Mouse (Mus musculus) embryonic facial prominence, embryonic 13.5 days (tissue): Measurements from ENCODE around the gene Mertk. TPM values are rescaled to one million over a fixed set of nuclear protein-coding genes. Genes with fewer than 3 reads are reported as not detected.
A peak's percentile ranks its signal among the peaks of the same experiment; 100 is the strongest.

Experiments used
- ATAC-seq: fragments of 200-750 bp; cut with Nextera tagmentation; 2 replicates; pipeline ENCODE4 v1.8.0; 2017; ENCODE audit warnings: low read depth; ENCODE audit not compliant: insufficient number of reproducible peaks, insufficient read depth, low FRiP score, low TSS enrichment
- H3K27ac ChIP-seq: fragments of 300-500 bp; sonication (generic); 2 replicates; pipeline ENCODE4 v1.5.1; 2015; ENCODE audit warnings: moderate library complexity, mild to moderate bottlenecking, inconsistent platforms
- H3K27me3 ChIP-seq: fragments of 300-500 bp; sonication (generic); 2 replicates; pipeline ENCODE4 v1.6.1; 2015; ENCODE audit warnings: mild to moderate bottlenecking, inconsistent platforms
- H3K36me3 ChIP-seq: fragments of 300-500 bp; sonication (generic); 2 replicates; pipeline ENCODE4 v1.6.1; 2015; ENCODE audit warnings: mild to moderate bottlenecking, inconsistent platforms
- H3K4me1 ChIP-seq: fragments of 300-500 bp; sonication (generic); 2 replicates; pipeline ENCODE4 v1.6.1; 2015; ENCODE audit warnings: inconsistent platforms
- H3K4me2 ChIP-seq: fragments of 300-500 bp; sonication (generic); 2 replicates; pipeline ENCODE4 v1.6.1; 2015; ENCODE audit warnings: moderate library complexity, mild to moderate bottlenecking, inconsistent platforms
- H3K4me3 ChIP-seq: fragments of 300-500 bp; sonication (generic); 2 replicates; pipeline ENCODE4 v1.5.1; 2015; ENCODE audit warnings: mild to moderate bottlenecking, inconsistent platforms
- H3K9ac ChIP-seq: fragments of 300-500 bp; sonication (generic); 2 replicates; pipeline ENCODE4 v1.6.1; 2015; ENCODE audit warnings: mild to moderate bottlenecking, inconsistent platforms
- H3K9me3 ChIP-seq: fragments of 300-500 bp; sonication (generic); 2 replicates; pipeline ENCODE4 v1.6.1; 2016; ENCODE audit warnings: inconsistent platforms
- WGBS: fragments of 180-500 bp; shearing (Covaris S2); methylation state at CpG from one replicate; pipeline ENCODE4 v1.1.7; 2015; ENCODE audit warnings: mixed read lengths; 5-methylcytosine and 5-hydroxymethylcytosine counted together
- polyA plus RNA-seq: library from polyadenylated mRNA; unstranded; fragments of >200 nt; fragmentation: Nextera tagmentation; extraction: Ambion mirVana; gene quantifications from 2 replicates; pipeline ENCODE4 v1.2.1, GENCODE M21; 2015

The Mertk gene
- polyA plus RNA-seq, 1 experiment from 2014 or later = 12.1 TPM

DNA sequence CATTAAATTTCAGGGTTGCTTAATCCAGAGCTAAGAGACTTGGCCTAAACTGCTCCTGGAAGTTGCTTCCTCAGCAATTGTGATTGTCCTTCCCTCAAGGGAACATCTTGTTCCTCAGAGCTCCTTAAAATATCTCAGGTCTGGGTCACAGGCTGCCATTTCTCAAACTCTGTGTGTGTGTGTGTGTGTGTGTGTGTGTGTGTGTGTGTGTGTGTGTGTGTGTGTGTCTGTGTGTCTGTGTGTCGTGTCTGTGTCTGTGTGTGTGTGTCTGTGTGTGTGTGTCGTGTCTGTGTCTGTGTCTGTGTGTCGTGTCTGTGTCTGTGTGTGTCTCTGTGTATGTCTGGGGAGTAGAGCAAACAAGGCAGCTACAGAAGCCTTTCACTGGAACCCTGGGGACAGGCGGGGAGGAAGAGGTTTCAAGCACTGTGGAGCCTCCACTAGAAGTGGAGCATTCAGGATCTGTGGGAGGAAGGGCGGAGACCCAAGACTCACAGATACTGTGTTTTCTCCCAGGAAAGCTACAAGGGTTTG is 47.9 kb downstream of the Mertk start:
- Histone ChIP-seq H3K36me3 (peaks cover 40% of the 10 kb centered on the region), H3K27me3 (no peaks in the 10 kb centered on the region), H3K9me3 (no peaks in the 10 kb centered on the region), H3K4me3 (no peak overlapping the region), H3K27ac (peak overlapping the region; percentile 73; the same call in 1 of the 2 replicates), H3K4me1 (peaks cover 47% of the 10 kb centered on the region), H3K9ac (no peak overlapping the region), H3K4me2 (peak overlapping the region; percentile 7; the same call in 1 of the 2 replicates)
- no peak for ATAC-seq
- 63% methylated on average over 5 of the region's 5 CpGs for WGBS

DNA sequence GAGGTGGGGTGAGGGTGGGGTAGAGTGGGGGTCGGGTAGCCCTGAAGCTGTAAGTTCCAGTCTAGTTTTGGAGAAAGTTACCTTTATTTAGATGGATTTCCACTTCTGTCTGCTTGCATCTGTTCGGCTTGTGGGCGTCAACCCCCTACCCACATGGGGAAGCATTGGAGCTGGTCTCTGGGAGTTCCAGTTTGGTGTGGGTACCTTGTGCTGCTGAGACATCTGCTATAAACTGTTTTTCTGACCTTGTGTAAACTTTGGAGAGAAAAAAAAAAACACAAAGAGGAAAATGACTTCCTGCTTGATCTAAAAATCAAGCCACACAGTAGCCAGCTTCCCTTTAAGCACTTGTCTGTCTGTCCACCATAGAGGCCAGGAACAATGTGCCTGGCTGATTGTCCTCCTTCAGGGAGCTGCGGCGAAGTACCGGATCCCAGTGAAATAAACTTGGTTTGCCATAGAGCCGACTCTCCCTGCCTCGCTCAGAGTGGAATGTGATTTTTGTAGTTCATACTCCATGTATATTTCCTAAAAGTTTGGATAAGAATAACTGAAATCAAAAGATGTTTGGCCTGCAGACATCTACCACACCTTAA is 48.8 kb downstream of the Mertk start:
- ATAC-seq = no peak
- Histone ChIP-seq H3K36me3 (peaks cover 44% of the 10 kb centered on the region), H3K9ac (no peak overlapping the region), H3K27ac (peak overlapping the region; percentile 73; the same call in 1 of the 2 replicates), H3K27me3 (no peaks in the 10 kb centered on the region), H3K4me2 (no peak overlapping the region), H3K9me3 (no peaks in the 10 kb centered on the region), H3K4me1 (peaks cover 47% of the 10 kb centered on the region), H3K4me3 (no peak overlapping the region)
- 69% methylated on average over 8 of the region's 8 CpGs for WGBS

DNA sequence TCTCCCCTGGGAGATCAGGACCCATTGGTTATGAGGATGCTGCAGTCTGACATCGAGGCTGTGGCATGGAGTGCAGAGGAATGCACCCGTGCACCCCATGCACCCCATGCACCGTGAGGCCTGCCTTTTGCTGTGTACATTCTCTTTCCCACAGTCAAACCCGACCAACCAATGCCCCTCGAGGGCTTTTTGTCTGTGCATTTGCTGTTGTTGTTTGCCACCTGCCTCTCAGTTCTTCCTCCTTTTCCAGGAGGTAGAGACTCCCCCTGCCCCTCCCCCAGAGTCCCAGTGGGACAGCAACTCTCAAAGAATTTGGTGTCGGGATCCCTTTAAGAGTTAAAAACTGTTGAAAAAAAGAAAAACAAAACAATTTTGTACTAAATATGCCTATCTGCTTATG is 49.4 kb downstream of the Mertk start:
- Histone ChIP-seq H3K9me3 (no peaks in the 10 kb centered on the region), H3K4me2 (no peak overlapping the region), H3K27me3 (no peaks in the 10 kb centered on the region), H3K4me3 (no peak overlapping the region), H3K9ac (no peak overlapping the region), H3K4me1 (peaks cover 50% of the 10 kb centered on the region), H3K36me3 (peaks cover 42% of the 10 kb centered on the region), H3K27ac (no peak overlapping the region)
- no peak for ATAC-seq
- 55% methylated on average over 6 of the region's 6 CpGs for WGBS

DNA sequence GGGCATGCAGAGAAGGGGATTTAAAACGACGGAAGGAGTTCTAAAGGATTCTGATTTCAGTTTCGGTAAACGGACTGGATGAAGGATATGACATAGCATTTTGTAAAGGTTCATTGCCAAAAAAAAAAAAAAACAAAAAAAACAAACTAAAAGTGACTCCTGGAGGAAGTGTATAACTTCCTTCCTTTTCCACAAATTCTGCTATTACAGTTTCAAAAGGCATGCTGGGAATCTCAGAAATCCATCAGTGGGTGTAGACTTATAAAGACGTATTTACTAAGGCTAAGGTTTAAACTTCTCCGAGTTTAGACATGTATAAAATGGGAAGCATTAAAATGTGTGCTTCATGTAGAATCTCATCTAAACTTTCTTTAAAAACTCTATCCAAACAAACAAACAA is 52.3 kb downstream of the Mertk start:
- no peak overlapping the region for H3K4me3 ChIP-seq
- no peak for ATAC-seq
- peaks cover 46% of the 10 kb centered on the region for H3K36me3 ChIP-seq
- H3K9me3 ChIP-seq = no peaks in the 10 kb centered on the region
- no peak overlapping the region for H3K4me2 ChIP-seq
- H3K9ac ChIP-seq = no peak overlapping the region
- H3K27ac ChIP-seq = no peak overlapping the region
- H3K27me3 ChIP-seq = no peaks in the 10 kb centered on the region
- WGBS = 79% methylated on average over 6 of the region's 6 CpGs
- peaks cover 28% of the 10 kb centered on the region for H3K4me1 ChIP-seq

DNA sequence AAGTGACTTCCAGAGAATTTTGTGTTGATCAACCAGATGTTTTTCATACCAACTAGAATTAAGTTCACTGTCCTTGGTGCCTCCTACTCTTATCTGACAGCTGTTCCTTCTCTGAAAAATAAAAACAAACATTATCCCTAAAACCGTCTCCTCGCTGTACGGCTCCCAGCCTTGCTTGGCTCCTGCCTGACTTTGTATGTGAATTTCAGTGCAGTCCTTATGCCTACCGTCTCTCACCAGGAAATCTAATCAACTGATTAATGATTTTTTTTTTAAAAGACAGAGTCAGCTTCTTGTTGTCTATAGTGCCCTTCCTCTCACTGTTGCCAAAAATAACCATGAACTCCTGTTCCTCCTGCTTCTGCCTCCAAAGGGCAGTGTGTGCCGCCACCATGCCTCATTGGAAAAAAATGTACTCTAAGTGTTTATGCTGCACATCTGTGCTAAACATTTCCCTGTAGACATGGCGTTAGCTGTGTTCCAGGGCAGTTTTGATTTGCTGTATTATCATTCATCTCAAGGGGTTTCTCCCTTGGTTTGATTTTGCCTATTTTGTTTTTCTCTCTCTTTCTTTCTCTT is 54.6 kb downstream of the Mertk start:
- Histone ChIP-seq H3K9ac (no peak overlapping the region), H3K4me2 (no peak overlapping the region), H3K36me3 (peaks cover 65% of the 10 kb centered on the region), H3K4me1 (peaks cover 8% of the 10 kb centered on the region), H3K27ac (no peak overlapping the region), H3K27me3 (no peaks in the 10 kb centered on the region), H3K4me3 (no peak overlapping the region), H3K9me3 (no peaks in the 10 kb centered on the region)
- 42% methylated on average over 6 of the region's 6 CpGs for WGBS
- no peak for ATAC-seq

DNA sequence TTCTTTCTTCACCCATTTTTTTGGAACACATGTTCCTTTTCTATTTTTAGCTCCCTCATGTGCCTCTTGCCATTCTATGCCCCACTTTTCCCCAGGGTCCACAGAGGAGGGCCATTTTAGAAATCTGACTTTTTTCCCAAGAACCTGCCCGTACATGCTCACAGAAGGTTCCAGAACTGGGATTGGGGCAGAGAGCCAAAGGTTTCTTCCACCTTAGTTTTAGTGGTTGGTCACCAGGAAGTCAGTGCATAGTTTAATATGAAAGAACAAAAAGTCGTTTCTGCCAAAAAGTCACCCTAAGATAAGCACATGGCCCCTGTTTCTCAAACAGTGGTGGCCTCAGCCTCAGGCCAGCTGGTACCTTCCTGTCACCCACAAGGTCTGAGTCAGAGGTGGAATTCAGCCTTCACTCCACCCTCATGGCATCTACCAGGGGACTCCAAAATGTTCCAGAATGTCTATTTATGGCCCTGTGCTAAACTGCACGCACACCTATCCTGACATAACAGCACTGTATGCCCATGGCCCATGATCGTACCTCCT is 56.5 kb downstream of the Mertk start:
- no peaks in the 10 kb centered on the region for H3K27me3 ChIP-seq
- H3K4me1 ChIP-seq = peaks cover 8% of the 10 kb centered on the region
- H3K4me3 ChIP-seq = no peak overlapping the region
- H3K9me3 ChIP-seq = no peaks in the 10 kb centered on the region
- H3K36me3 ChIP-seq = peaks cover 70% of the 10 kb centered on the region
- no peak overlapping the region for H3K27ac ChIP-seq
- WGBS = 77% methylated on average over 4 of the region's 4 CpGs
- H3K9ac ChIP-seq = no peak overlapping the region
- H3K4me2 ChIP-seq = no peak overlapping the region
- ATAC-seq = no peak

DNA sequence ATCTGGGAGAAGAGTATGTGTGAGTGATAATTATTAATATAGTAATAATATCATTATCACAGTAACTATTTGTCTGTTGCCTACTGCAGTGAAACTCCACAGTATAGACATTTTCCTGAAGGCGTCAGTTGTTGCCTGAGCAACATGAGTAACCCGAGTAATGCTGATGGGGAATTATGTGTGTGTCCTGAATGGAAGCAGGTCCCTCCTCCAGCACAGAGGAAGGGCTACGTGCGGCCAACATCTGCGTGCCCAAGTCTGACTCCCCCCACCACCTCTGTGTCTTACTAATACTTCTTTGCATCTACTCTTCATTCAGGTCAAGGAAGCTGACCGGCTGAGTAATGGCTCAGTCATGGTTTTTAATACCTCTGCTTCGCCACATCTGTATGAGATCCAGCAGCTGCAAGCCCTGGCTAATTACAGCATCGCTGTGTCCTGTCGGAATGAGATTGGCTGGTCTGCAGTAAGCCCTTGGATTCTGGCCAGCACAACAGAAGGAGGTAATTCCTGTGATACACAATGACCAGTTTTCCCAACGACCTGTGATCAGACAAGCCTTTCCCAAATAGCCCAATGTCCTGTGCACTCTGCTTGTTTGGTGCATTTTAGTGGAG is 60.1 kb downstream of the Mertk start:
- 54% methylated on average over 10 of the region's 10 CpGs for WGBS
- no peak for ATAC-seq
- H3K4me1 ChIP-seq = no peaks in the 10 kb centered on the region
- no peak overlapping the region for H3K27ac ChIP-seq
- no peak overlapping the region for H3K9ac ChIP-seq
- no peaks in the 10 kb centered on the region for H3K27me3 ChIP-seq
- H3K36me3 ChIP-seq = peaks cover 77% of the 10 kb centered on the region
- no peaks in the 10 kb centered on the region for H3K9me3 ChIP-seq
- H3K4me3 ChIP-seq = no peak overlapping the region
- no peak overlapping the region for H3K4me2 ChIP-seq

DNA sequence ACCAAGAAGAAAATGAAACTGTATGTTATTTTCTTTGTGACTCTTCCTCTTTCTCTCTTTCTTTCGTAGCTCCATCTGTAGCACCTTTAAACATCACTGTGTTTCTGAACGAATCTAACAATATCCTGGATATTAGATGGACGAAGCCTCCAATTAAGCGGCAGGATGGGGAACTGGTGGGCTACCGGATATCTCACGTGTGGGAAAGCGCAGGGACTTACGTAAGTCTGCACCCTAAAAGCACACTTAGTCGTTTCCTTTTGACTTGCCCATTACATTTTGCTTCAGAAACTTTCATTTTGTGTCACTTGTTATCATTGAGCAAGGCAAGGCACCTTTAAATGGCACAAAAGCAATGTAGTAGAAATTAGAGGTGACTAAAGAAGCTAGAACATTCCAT is 63.3 kb downstream of the Mertk start:
- H3K4me3 ChIP-seq = no peak overlapping the region
- H3K4me2 ChIP-seq = no peak overlapping the region
- 95% methylated on average over 9 of the region's 9 CpGs for WGBS
- ATAC-seq = no peak
- H3K9ac ChIP-seq = no peak overlapping the region
- H3K4me1 ChIP-seq = no peaks in the 10 kb centered on the region
- peaks cover 68% of the 10 kb centered on the region for H3K36me3 ChIP-seq
- no peak overlapping the region for H3K27ac ChIP-seq
- no peaks in the 10 kb centered on the region for H3K27me3 ChIP-seq
- no peaks in the 10 kb centered on the region for H3K9me3 ChIP-seq

DNA sequence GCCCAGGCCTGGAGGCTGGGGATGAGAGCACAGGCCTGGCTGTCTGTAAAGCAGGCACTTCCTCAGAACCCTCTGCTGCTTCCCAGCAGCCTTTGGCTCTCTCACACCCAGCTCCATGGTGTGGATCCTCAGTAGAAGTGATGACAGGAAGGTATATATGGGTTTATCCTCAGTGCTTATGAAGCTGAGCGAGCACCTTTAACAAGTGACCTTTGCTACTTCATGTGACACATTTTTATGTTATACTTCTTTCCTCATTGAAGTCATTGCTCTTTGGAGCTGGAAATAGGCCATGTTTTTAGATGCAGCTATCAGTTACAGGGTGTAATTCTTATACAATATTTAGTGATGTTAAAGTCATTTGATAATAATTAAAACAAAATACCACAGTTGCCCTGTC is 67.0 kb downstream of the Mertk start:
- H3K4me2 ChIP-seq = no peak overlapping the region
- no peaks in the 10 kb centered on the region for H3K27me3 ChIP-seq
- no peak overlapping the region for H3K27ac ChIP-seq
- no peaks in the 10 kb centered on the region for H3K9me3 ChIP-seq
- H3K4me1 ChIP-seq = no peaks in the 10 kb centered on the region
- peaks cover 64% of the 10 kb centered on the region for H3K36me3 ChIP-seq
- no peak overlapping the region for H3K9ac ChIP-seq
- no peak for ATAC-seq
- H3K4me3 ChIP-seq = no peak overlapping the region
- WGBS = 91% methylated on average over 1 of the region's 1 CpGs

DNA sequence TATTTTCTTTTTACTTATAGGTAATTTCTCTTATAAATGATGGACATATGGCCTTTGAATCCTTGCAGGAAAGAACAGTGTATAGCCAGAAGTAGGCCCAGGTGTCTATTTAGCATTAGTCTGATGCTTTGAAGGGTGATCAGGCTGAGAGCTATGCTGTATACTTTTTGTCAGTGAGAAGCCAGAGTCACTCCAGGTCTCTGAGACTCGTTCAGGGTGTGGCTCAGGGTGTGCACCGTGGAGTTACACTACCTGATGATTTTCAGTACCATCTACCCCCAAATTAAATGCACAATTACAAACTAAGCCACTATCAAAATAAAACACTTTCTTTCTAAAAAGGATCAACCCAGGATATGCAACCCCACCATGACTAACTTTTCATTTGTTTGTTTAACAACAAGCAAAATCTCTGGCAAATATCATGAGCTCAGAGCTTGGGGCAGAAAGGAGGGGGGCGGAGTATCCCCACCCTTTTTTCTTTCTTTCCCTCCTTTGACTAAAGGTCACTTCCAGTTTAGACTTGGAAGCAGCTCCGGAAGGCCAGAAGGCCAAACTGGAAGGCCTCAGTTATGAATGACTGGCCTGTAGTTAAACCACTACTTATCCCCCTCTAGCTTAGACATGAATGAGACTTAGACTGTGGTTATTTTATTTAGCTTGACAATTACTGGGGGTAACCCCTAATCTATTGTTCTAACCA is 69.9 kb downstream of the Mertk start:
- H3K4me2 ChIP-seq = no peak overlapping the region
- WGBS = 68% methylated on average over 4 of the region's 4 CpGs
- H3K36me3 ChIP-seq = peaks cover 51% of the 10 kb centered on the region
- no peak overlapping the region for H3K9ac ChIP-seq
- H3K27me3 ChIP-seq = no peaks in the 10 kb centered on the region
- no peak overlapping the region for H3K27ac ChIP-seq
- H3K4me1 ChIP-seq = no peaks in the 10 kb centered on the region
- H3K9me3 ChIP-seq = no peaks in the 10 kb centered on the region
- no peak overlapping the region for H3K4me3 ChIP-seq
- ATAC-seq = no peak

DNA sequence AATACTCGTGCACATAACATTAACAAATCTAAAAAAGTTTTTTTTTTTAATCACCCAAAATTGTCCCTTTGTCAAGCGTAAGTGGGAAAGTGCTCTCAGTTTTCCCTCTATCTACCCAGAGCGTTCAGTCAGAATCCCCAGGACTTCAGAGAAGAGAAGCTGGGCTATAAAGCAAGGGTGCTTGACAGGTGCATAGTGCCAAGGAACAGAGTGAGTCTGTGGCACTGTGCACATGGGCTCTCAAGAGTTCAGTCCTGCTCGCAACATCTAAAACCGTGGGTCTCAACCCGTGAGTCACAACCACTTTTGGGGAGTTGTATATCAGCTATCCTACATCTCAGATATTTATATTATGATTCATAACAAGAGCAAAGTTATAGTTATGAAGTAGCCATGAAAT is 71.8 kb downstream of the Mertk start:
- 91% methylated on average over 6 of the region's 6 CpGs for WGBS
- Histone ChIP-seq H3K4me3 (no peak overlapping the region), H3K36me3 (peaks cover 45% of the 10 kb centered on the region), H3K9me3 (no peaks in the 10 kb centered on the region), H3K27me3 (no peaks in the 10 kb centered on the region), H3K27ac (no peak overlapping the region), H3K4me2 (no peak overlapping the region), H3K4me1 (no peaks in the 10 kb centered on the region), H3K9ac (no peak overlapping the region)
- no peak for ATAC-seq
